Mouse (Mus musculus) MEL (cell line): ENCODE results near the gene Vgll4. TPM values are rescaled to one million over a fixed set of nuclear protein-coding genes. Genes with fewer than 3 reads are reported as not detected.

Experiments
- DNase-seq: peaks from one replicate; pipeline ENCODE4 v3.0.0; 2011; ENCODE audit warnings: low read depth, low spot score
- H3K27ac ChIP-seq: 2 replicates; pipeline ENCODE4 v1.5.1; 2012; ENCODE audit warnings: low read depth, mild to moderate bottlenecking, control low read depth, low read length, moderate library complexity; ENCODE audit not compliant: control insufficient read depth
- H3K27me3 ChIP-seq, 2 experiments: fragments of 150-350 bp in 1 of 2; sonication (generic) in 1 of 2; 2 replicates each; pipeline ENCODE4 v1.6.1; 2012; ENCODE audit warnings: low read length in 2 of 2, mild to moderate bottlenecking in 2 of 2, improper control_type of control experiment in 1 of 2, moderate library complexity in 1 of 2; ENCODE audit not compliant: insufficient read depth in 2 of 2, control insufficient read depth in 1 of 2
- H3K36me3 ChIP-seq, 2 experiments: 2 replicates each; pipeline ENCODE4 v1.6.1; 2012 to 2014; ENCODE audit warnings: low read length in 2 of 2, improper control_type of control experiment in 1 of 2, inconsistent platforms in 1 of 2, mild to moderate bottlenecking in 1 of 2; ENCODE audit not compliant: insufficient read depth in 2 of 2, control insufficient read depth in 1 of 2
- H3K4me1 ChIP-seq, 2 experiments: fragments of 150-350 bp in 1 of 2; sonication (generic) in 1 of 2; 2 replicates each; pipeline ENCODE4 v1.6.1; 2012; ENCODE audit warnings: low read length in 2 of 2, improper control_type of control experiment in 1 of 2, mild to moderate bottlenecking in 1 of 2; ENCODE audit not compliant: insufficient read depth in 2 of 2, control insufficient read depth in 1 of 2
- H3K4me3 ChIP-seq, 2 experiments: fragments of 150-350 bp in 1 of 2; sonication (generic) in 1 of 2; 2 replicates each; pipeline ENCODE4 v1.5.1; 2012; ENCODE audit warnings: low read depth in 2 of 2, low read length in 2 of 2, mild to moderate bottlenecking in 2 of 2, moderate library complexity in 2 of 2, control low read depth in 1 of 2, improper control_type of control experiment in 1 of 2; ENCODE audit not compliant: control insufficient read depth in 1 of 2, insufficient read depth in 1 of 2
- H3K79me2 ChIP-seq: 2 replicates; pipeline ENCODE4 v1.6.1; 2012; ENCODE audit warnings: mild to moderate bottlenecking, low read length, moderate library complexity; ENCODE audit not compliant: control insufficient read depth, poor library complexity, insufficient read depth
- H3K9ac ChIP-seq: 2 replicates; pipeline ENCODE4 v1.6.1; 2012; ENCODE audit warnings: low read depth, mild to moderate bottlenecking, control low read depth, low read length, moderate library complexity; ENCODE audit not compliant: control insufficient read depth, poor library complexity, severe bottlenecking
- H3K9me3 ChIP-seq: fragments of 150-350 bp; sonication (generic); replicated peaks from 2 replicates; pipeline ENCODE4 v1.6.1; 2012; ENCODE audit warnings: mild to moderate bottlenecking, low read length, improper control_type of control experiment, moderate library complexity; ENCODE audit not compliant: insufficient read depth
- CHD1 ChIP-seq: IDR thresholded peaks from 2 replicates; pipeline ENCODE4 v1.6.1; 2012; ENCODE audit warnings: low read depth, mild to moderate bottlenecking, inconsistent platforms, low read length, improper control_type of control experiment
- CTCF ChIP-seq, 3 experiments: IDR thresholded peaks in 2 of 3; conservative IDR thresholded peaks in 1 of 3; 2 replicates each; pipeline ENCODE4 v1.5.1; 2011 to 2012; ENCODE audit warnings: low read length in 3 of 3, low read depth in 2 of 3, mild to moderate bottlenecking in 2 of 3, improper control_type of control experiment in 1 of 3, inconsistent platforms in 1 of 3, mixed read lengths in 1 of 3, moderate library complexity in 1 of 3; ENCODE audit not compliant: control insufficient read depth in 1 of 3, insufficient read depth in 1 of 3, poor library complexity in 1 of 3, severe bottlenecking in 1 of 3
- E2F4 ChIP-seq: IDR thresholded peaks from 2 replicates; pipeline ENCODE4 v1.6.1; 2011; ENCODE audit warnings: low read depth, low read length, improper control_type of control experiment, borderline replicate concordance
- EP300 ChIP-seq, 2 experiments: IDR thresholded peaks; 2 replicates each; pipeline ENCODE4 v1.6.1; 2011; ENCODE audit warnings: improper control_type of control experiment in 2 of 2, low read length in 2 of 2, low read depth in 1 of 2, mild to moderate bottlenecking in 1 of 2
- ETS1 ChIP-seq: IDR thresholded peaks from 2 replicates; pipeline ENCODE4 v1.6.1; 2012; ENCODE audit warnings: low read depth, mild to moderate bottlenecking, inconsistent platforms, low read length, improper control_type of control experiment, moderate library complexity
- GABPA ChIP-seq: IDR thresholded peaks from 2 replicates; pipeline ENCODE4 v1.6.1; 2012; ENCODE audit warnings: low read depth, mild to moderate bottlenecking, inconsistent platforms, low read length, improper control_type of control experiment, moderate library complexity
- GATA1 ChIP-seq: IDR thresholded peaks from 2 replicates; pipeline ENCODE4 v1.6.1; 2011; ENCODE audit warnings: low read depth, low read length, improper control_type of control experiment
- HCFC1 ChIP-seq: IDR thresholded peaks from 2 replicates; pipeline ENCODE4 v1.6.1; 2012; ENCODE audit warnings: low read depth, mild to moderate bottlenecking, inconsistent platforms, low read length, improper control_type of control experiment, moderate library complexity
- MAX ChIP-seq: IDR thresholded peaks from 2 replicates; pipeline ENCODE4 v1.6.1; 2011; ENCODE audit warnings: low read length, improper control_type of control experiment
- MEF2A ChIP-seq: IDR thresholded peaks from 2 replicates; pipeline ENCODE4 v1.6.1; 2014; ENCODE audit warnings: low read depth, mild to moderate bottlenecking, inconsistent platforms, low read length, improper control_type of control experiment; ENCODE audit not compliant: poor library complexity, insufficient replicate concordance, severe bottlenecking; ENCODE audit errors: extremely low read depth
- MXI1 ChIP-seq: IDR thresholded peaks from 2 replicates; pipeline ENCODE4 v1.6.1; 2011; ENCODE audit warnings: mild to moderate bottlenecking, low read depth, low read length, improper control_type of control experiment
- MYC ChIP-seq: IDR thresholded peaks from 2 replicates; pipeline ENCODE4 v1.6.1; 2011; ENCODE audit warnings: low read depth, mild to moderate bottlenecking, low read length, improper control_type of control experiment, moderate library complexity
- NRF1 ChIP-seq: IDR thresholded peaks from 2 replicates; pipeline ENCODE4 v1.6.1; 2014; ENCODE audit warnings: low read depth, mild to moderate bottlenecking, inconsistent platforms, low read length, improper control_type of control experiment, moderate library complexity; ENCODE audit not compliant: poor library complexity, insufficient read depth, severe bottlenecking
- POLR2A ChIP-seq, 2 experiments: IDR thresholded peaks; 2 replicates each; pipeline ENCODE4 v1.6.1; 2011 to 2012; ENCODE audit warnings: low read length in 2 of 2, mild to moderate bottlenecking in 2 of 2, control low read depth in 1 of 2, improper control_type of control experiment in 1 of 2, low read depth in 1 of 2, moderate library complexity in 1 of 2; ENCODE audit not compliant: control insufficient read depth in 1 of 2, insufficient read depth in 1 of 2, poor library complexity in 1 of 2
- POLR2AphosphoS2 ChIP-seq: IDR thresholded peaks from 2 replicates; pipeline ENCODE4 v1.6.1; 2011; ENCODE audit warnings: low read length, improper control_type of control experiment
- POLR2AphosphoS5 ChIP-seq: IDR thresholded peaks from 2 replicates; pipeline ENCODE4 v1.6.1; 2012; ENCODE audit warnings: low read depth, borderline replicate concordance, mild to moderate bottlenecking, inconsistent platforms, low read length, moderate library complexity, mixed read lengths
- RCOR1 ChIP-seq: IDR thresholded peaks from 2 replicates; pipeline ENCODE4 v1.6.1; 2012; ENCODE audit warnings: low read depth, mild to moderate bottlenecking, inconsistent platforms, low read length, improper control_type of control experiment
- TAL1 ChIP-seq: IDR thresholded peaks from 2 replicates; pipeline ENCODE4 v1.6.1; 2012; ENCODE audit warnings: mild to moderate bottlenecking, inconsistent platforms, low read length, moderate library complexity, mixed read lengths
- UBTF ChIP-seq: IDR thresholded peaks from 2 replicates; pipeline ENCODE4 v1.6.1; 2012; ENCODE audit warnings: low read depth, mild to moderate bottlenecking, inconsistent platforms, low read length, improper control_type of control experiment, moderate library complexity, borderline replicate concordance; ENCODE audit not compliant: insufficient read depth
- USF1 ChIP-seq: IDR thresholded peaks from 2 replicates; pipeline ENCODE4 v1.6.1; 2014; ENCODE audit warnings: low read depth, mild to moderate bottlenecking, inconsistent platforms, low read length, improper control_type of control experiment, moderate library complexity
- ZC3H11A ChIP-seq: IDR thresholded peaks from 2 replicates; pipeline ENCODE4 v1.6.1; 2012; ENCODE audit warnings: low read depth, mild to moderate bottlenecking, inconsistent platforms, low read length, improper control_type of control experiment
- polyA plus RNA-seq, 2 experiments: library from polyadenylated mRNA; stranded (reverse) in 1 of 2; unstranded in 1 of 2; fragments of >175 nt in 1 of 2; fragments of >200 nt in 1 of 2; gene quantifications; 2 replicates each; pipeline versions ENCODE4 v1.2.1 to v1.2.4; 2012; ENCODE audit warnings: low replicate concordance in 2 of 2, low read depth in 1 of 2; ENCODE audit not compliant: insufficient read length in 2 of 2, insufficient read depth in 1 of 2, missing spikeins in 1 of 2
- total RNA-seq: library from RNA; depleted of rRNA; stranded (reverse); fragments of 300-350 nt; gene quantifications from 2 replicates; pipeline ENCODE4 v1.2.3, GENCODE M21; 2012

Vgll4 gene
- total and polyA plus RNA-seq, 3 experiments: 18.1 to 21.5 TPM; not detected in 1

GRCm38 (mm10) chr6:114880798-114881197, 89.0 kb downstream of the Vgll4 start:
- no peaks in the 10 kb centered on the region for H3K79me2 ChIP-seq
- no peaks in the 10 kb centered on the region; a peak in 1 of 4 replicates for H3K36me3 ChIP-seq
- DNase-seq: no peak
- H3K27ac ChIP-seq: no peak overlapping the region
- no peak overlapping the region for H3K4me3 ChIP-seq
- no peak for TF ChIP-seq POLR2AphosphoS5
- TF ChIP-seq ZC3H11A: no peak
- TF ChIP-seq UBTF: no peak
- TF ChIP-seq USF1: no peak
- no peak for TF ChIP-seq MXI1
- no peak for TF ChIP-seq TAL1
- no peak for TF ChIP-seq HCFC1
- no peak for TF ChIP-seq POLR2A (IDR thresholded peaks at IDR 0.05; ENCODE audit: control insufficient read depth in 1 of 2, insufficient read depth in 1 of 2, low read depth in 1 of 2, low read length in 2 of 2, poor library complexity in 1 of 2)
- TF ChIP-seq CHD1: no peak
- TF ChIP-seq E2F4: no peak
- H3K9ac ChIP-seq: no peak overlapping the region
- peaks cover 0 to under 1% of the 10 kb centered on the region in 2 experiments; a peak in 1 of 4 replicates for H3K4me1 ChIP-seq
- H3K27me3 ChIP-seq: no peaks in the 10 kb centered on the region
- no peaks in the 10 kb centered on the region for H3K9me3 ChIP-seq

- Histone ChIP-seq H3K9ac (no peak overlapping the region), H3K27ac (no peak overlapping the region)
These were observed 90.8 kb downstream of the Vgll4 start for GRCm38 (mm10) chr6:114878841-114879520.

More at GRCm38 (mm10) chr6:114878841-114879520, 90.8 kb downstream of the Vgll4 start:
- Histone ChIP-seq H3K4me1 (peaks cover 2 to 6% of the 10 kb centered on the region in 2 experiments; a peak in 3 of 4 replicates), H3K27me3 (no peaks in the 10 kb centered on the region), H3K79me2 (no peaks in the 10 kb centered on the region; the same call in 1 of the 2 replicates), H3K4me3 (no peak overlapping the region), H3K36me3 (peaks cover 0 to 5% of the 10 kb centered on the region in 2 experiments; a peak in 2 of 4 replicates), H3K9me3 (no peaks in the 10 kb centered on the region)
- no peak for DNase-seq
- no peak for TF ChIP-seq ZC3H11A
- TF ChIP-seq GABPA: no peak
- no peak for TF ChIP-seq POLR2AphosphoS5
- TF ChIP-seq EP300 (IDR thresholded peaks at IDR 0.05; ENCODE audit: low read depth in 1 of 2, low read length in 2 of 2): no peak
- no peak for TF ChIP-seq TAL1
- no peak for TF ChIP-seq CTCF (IDR thresholded peaks at IDR 0.05 in 2 of 3, conservative IDR thresholded peaks at IDR 0.05 in 1 of 3; ENCODE audit: control insufficient read depth in 1 of 3, insufficient read depth in 1 of 3, low read depth in 2 of 3, low read length in 3 of 3, poor library complexity in 1 of 3, severe bottlenecking in 1 of 3)
- no peak for TF ChIP-seq ETS1
- TF ChIP-seq MYC: no peak
- TF ChIP-seq HCFC1: no peak
- no peak for TF ChIP-seq NRF1
- TF ChIP-seq CHD1: no peak
- no peak for TF ChIP-seq MAX
- TF ChIP-seq POLR2AphosphoS2: no peak
- TF ChIP-seq MEF2A: no peak
- no peak for TF ChIP-seq GATA1
- no peak for TF ChIP-seq E2F4
- TF ChIP-seq RCOR1: no peak
